Mouse (Mus musculus) neural tube, embryonic 11.5 days (tissue): ENCODE results near the gene Tbc1d22a. TPM values are rescaled to one million over a fixed set of nuclear protein-coding genes. Genes with fewer than 3 reads are reported as not detected.
"Not testable (repeated sequence)": the region's sequence is repeated elsewhere in the genome, so short reads cannot be mapped to it uniquely, and the experiment has no call there.

Experiments
- ATAC-seq: fragments of 200-750 bp; cut with Nextera tagmentation; 2 replicates; pipeline ENCODE4 v1.8.0; 2017; ENCODE audit warnings: moderate number of reproducible peaks, mild to moderate bottlenecking, moderate TSS enrichment, moderate library complexity; ENCODE audit not compliant: insufficient read depth, low FRiP score, low TSS enrichment
- DNase-seq: peaks from one replicate; pipeline ENCODE4 v3.0.0-alpha.2; 2015; ENCODE audit warnings: low spot score
- H3K27ac ChIP-seq: fragments of 300-500 bp; sonication (generic); 2 replicates; pipeline ENCODE4 v1.5.1; 2014; ENCODE audit warnings: low read depth, mild to moderate bottlenecking, low read length
- H3K27me3 ChIP-seq: fragments of 300-500 bp; sonication (generic); 2 replicates; pipeline ENCODE4 v1.6.1; 2014; ENCODE audit warnings: mild to moderate bottlenecking, low read length, mixed read lengths; ENCODE audit not compliant: control insufficient read depth, insufficient read depth
- H3K36me3 ChIP-seq: fragments of 300-500 bp; sonication (generic); 2 replicates; pipeline ENCODE4 v1.6.1; 2014; ENCODE audit warnings: mild to moderate bottlenecking, low read length, moderate library complexity, mixed read lengths; ENCODE audit not compliant: control insufficient read depth, insufficient read depth
- H3K4me1 ChIP-seq: fragments of 300-500 bp; sonication (generic); 2 replicates; pipeline ENCODE4 v1.6.1; 2014; ENCODE audit warnings: low read length, mixed read lengths; ENCODE audit not compliant: control insufficient read depth, insufficient read depth
- H3K4me2 ChIP-seq: fragments of 300-500 bp; sonication (generic); 2 replicates; pipeline ENCODE4 v1.6.1; 2014; ENCODE audit warnings: low read depth, mild to moderate bottlenecking, moderate library complexity
- H3K4me3 ChIP-seq: fragments of 300-500 bp; sonication (generic); 2 replicates; pipeline ENCODE4 v1.5.1; 2014; ENCODE audit warnings: low read depth, low read length
- H3K9ac ChIP-seq: fragments of 300-500 bp; sonication (generic); 2 replicates; pipeline ENCODE4 v1.6.1; 2014; ENCODE audit warnings: mild to moderate bottlenecking, low read length
- H3K9me3 ChIP-seq: fragments of 300-500 bp; sonication (generic); 2 replicates; pipeline ENCODE4 v1.6.1; 2016; ENCODE audit warnings: low read length; ENCODE audit not compliant: control insufficient read depth
- WGBS: fragments of 180-500 bp; shearing (Covaris S2); extraction: QIAGEN DNeasy Blood & Tissue Kit; methylation state at CpG from one replicate; pipeline ENCODE4 v1.1.7; 2014; 5-methylcytosine and 5-hydroxymethylcytosine counted together
- polyA plus RNA-seq: library from polyadenylated mRNA; unstranded; fragments of >200 nt; fragmentation: Nextera tagmentation; extraction: Ambion mirVana; gene quantifications from 2 replicates; pipeline ENCODE4 v1.2.1, GENCODE M21; 2014

Tbc1d22a gene
- polyA plus RNA-seq, 1 experiment from 2014 or later, result 9.9 TPM

DNA sequence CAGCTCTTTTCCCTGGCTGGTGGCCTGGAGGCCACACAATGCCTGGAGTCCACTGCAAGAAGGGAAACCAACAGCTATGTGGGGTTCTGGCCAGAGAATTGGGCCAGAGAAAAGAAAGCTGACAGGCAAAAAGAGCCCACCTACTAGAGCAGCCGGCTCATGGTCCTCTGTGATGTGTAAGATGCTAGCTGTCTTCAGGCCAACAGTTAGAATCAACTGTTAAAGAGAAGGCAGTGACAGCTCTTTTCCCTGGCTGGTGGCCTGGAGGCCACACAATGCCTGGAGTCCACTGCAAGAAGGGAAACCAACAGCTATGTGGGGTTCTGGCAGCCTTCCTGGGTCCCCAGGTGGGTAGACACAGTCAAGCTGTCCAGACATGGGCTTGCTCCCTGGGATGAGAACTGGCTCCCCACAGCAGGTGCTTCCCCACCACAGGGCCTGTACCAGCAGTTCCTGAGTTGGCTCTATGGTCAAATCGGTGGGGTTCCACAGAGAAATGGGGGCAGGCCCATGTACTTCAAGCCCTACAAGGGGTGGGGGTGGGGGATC lies 36.5 kb upstream of the Tbc1d22a start:
- not testable (repeated sequence) for H3K9ac ChIP-seq, DNase-seq, ATAC-seq, H3K4me1 ChIP-seq, H3K27ac ChIP-seq, H3K4me2 ChIP-seq, H3K9me3 ChIP-seq, H3K4me3 ChIP-seq, H3K27me3 ChIP-seq, H3K36me3 ChIP-seq
- WGBS, result 96% methylated on average over 1 of the region's 2 CpGs

DNA sequence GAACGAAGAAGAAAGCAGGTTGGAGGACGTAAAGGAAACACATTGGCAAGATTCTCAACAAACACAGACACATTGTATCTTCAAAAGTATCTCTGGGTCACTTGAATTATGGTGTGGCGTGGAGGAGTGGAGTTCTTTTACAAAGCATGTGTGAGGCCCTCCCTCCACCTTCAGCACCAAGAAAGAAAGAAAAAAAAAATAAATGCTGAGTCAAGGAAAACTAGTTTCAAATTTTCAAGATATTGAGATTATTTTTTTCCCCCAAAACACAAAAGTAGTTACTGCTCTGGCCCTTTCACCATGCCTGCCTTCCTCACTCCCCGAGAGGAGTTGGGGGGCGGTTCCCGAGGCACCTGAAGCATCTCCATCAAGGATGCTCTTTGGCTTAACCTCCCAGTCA lies 35.7 kb upstream of the Tbc1d22a start:
- Histone ChIP-seq H3K4me3 (no peak overlapping the region), H3K9ac (no peak overlapping the region), H3K27ac (no peak overlapping the region), H3K9me3 (no peaks in the 10 kb centered on the region), H3K4me2 (no peak overlapping the region), H3K4me1 (0 out of 2 replicates have a peak, but pooled peaks cover 2% of the 10 kb centered on the region), H3K27me3 (no peaks in the 10 kb centered on the region), H3K36me3 (no peaks in the 10 kb centered on the region)
- no peak for ATAC-seq
- WGBS, result 93% methylated on average over 6 of the region's 6 CpGs
- no peak for DNase-seq

DNA sequence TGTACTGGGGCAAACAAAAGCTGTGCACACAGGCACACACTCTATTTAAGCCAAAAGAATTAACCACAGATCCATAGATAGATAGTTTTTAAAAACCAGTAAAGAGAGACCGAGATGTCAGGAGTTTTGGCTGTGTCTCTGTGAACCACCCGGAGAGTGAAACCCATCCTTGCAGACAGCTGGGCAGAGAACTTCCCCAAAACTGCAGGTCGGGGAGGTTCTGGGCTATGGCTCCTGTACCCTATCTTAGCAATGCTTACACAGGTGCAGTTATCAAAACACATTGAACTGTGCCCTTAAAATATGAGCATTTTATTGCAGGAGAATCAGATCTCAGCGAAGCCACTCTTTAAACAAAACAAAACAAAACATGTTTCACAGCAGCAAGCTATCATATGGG lies 33.8 kb upstream of the Tbc1d22a start:
- H3K27ac ChIP-seq, result no peak overlapping the region
- 87% methylated on average over 4 of the region's 4 CpGs for WGBS

DNA sequence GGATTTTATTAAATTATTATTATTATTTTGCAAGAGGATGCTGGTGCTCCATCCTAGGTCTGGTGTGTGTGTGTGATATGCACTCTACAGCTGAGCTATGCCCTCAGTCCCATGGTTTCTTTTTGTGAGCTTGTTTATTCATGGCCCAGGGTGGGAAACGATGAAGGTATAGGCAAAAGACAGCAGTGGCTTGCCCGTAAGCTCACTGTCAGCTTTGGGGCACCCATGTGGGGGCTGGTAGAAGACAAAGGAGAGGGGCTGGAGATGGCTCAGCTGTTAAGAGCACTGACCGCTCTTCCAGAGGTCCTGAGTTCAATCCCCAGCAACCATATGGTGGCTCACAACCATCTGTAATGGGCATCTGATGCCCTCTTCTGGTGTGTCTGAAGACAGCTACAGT lies 32.9 kb upstream of the Tbc1d22a start:
- not testable (repeated sequence) for DNase-seq, H3K27ac ChIP-seq, H3K9me3 ChIP-seq, H3K4me3 ChIP-seq, H3K36me3 ChIP-seq, H3K9ac ChIP-seq, ATAC-seq, H3K4me2 ChIP-seq, H3K27me3 ChIP-seq
- 0 out of 2 replicates have a peak, but pooled peaks cover 11% of the 10 kb centered on the region for H3K4me1 ChIP-seq
- 93% methylated on average over 3 of the region's 3 CpGs for WGBS

More for the DNA sequence above, 33.8 kb upstream of the Tbc1d22a start:
- no peaks in the 10 kb centered on the region for H3K27me3 ChIP-seq
- H3K9me3 ChIP-seq, result no peaks in the 10 kb centered on the region
- H3K36me3 ChIP-seq, result no peaks in the 10 kb centered on the region
- no peak overlapping the region for H3K4me3 ChIP-seq
- H3K4me1 ChIP-seq, result 0 out of 2 replicates have a peak, but pooled peaks cover 9% of the 10 kb centered on the region
- ATAC-seq (no peak), DNase-seq (no peak)
- H3K9ac ChIP-seq, result no peak overlapping the region
- no peak overlapping the region for H3K4me2 ChIP-seq

DNA sequence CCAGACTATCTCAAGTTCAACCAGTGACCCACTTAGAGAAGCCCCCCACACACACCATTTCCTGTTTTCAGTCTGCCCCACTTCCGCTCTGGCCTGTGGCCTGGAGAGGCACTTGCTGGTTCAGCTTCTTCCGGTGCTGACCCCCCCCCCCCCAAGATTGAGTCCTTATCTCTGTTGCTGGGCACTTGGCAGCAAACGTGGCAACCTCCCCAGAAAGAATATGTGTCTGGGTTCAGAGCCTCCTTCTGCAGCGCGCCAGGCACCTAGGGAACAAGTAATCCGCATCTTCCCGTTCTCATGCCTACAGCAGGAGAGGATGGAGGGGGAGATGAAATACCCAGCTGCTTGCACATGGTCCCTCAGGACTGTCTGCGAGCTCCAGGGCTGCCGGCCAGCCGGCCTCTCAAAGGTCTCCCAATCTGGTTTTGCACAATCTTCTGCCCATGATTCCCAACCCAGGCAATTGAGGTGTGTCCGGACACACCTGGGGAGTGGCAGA lies 32.3 kb upstream of the Tbc1d22a start:
- Histone ChIP-seq H3K27ac (no peak overlapping the region), H3K27me3 (no peaks in the 10 kb centered on the region), H3K9me3 (no peaks in the 10 kb centered on the region), H3K4me2 (no peak overlapping the region), H3K36me3 (no peaks in the 10 kb centered on the region), H3K4me1 (0 out of 2 replicates have a peak, but pooled peaks cover 12% of the 10 kb centered on the region), H3K4me3 (no peak overlapping the region), H3K9ac (no peak overlapping the region)
- WGBS, result 60% methylated on average over 11 of the region's 11 CpGs
- ATAC-seq (no peak), DNase-seq (no peak)

DNA sequence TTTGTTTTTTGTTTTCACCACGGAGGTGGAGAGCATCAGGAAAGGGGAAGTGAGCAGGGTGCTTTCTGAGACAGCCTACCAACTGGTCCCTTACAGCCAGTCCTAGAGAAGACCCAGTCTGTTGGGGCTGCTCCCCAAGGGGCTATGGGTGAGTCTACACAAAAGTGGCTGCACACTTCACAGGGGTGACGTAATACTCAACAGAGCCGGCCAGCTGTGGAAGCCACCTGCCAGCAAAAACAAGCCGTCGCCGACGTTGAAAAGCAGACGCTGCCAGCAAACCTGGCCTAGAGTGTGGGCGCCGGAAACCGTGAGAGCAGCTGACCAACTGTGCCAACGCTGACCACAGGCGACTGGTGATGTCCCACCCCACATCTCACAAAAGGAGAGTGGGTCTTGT lies 31.6 kb upstream of the Tbc1d22a start:
- Histone ChIP-seq H3K36me3 (no peaks in the 10 kb centered on the region), H3K4me1 (0 out of 2 replicates have a peak, but pooled peaks cover 12% of the 10 kb centered on the region), H3K9me3 (no peaks in the 10 kb centered on the region), H3K4me3 (no peak overlapping the region), H3K4me2 (no peak overlapping the region), H3K27me3 (no peaks in the 10 kb centered on the region), H3K9ac (no peak overlapping the region), H3K27ac (no peak overlapping the region)
- 65% methylated on average over 13 of the region's 13 CpGs for WGBS
- ATAC-seq, result no peak
- DNase-seq, result no peak

DNA sequence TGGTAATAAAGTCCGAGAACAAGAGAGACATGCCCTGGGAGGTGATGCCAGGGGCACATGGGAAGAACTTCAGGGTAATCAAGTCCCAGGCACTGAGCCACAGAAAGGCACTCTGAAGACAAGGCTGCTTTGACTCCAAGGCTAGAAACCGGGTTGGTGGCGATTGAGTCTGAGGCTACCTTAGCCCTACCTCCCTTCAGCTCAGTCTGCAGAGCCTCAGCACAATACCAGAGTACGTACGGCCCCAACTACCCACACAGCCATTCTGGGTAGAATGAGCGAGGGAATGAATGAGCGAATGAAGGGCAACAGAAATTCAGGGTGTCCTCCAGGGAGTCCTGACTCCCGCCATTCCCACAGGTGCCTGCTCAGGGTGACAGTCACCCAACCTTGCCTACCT lies 30.8 kb upstream of the Tbc1d22a start:
- WGBS, result 93% methylated on average over 8 of the region's 8 CpGs
- Histone ChIP-seq H3K9ac (no peak overlapping the region), H3K27me3 (no peaks in the 10 kb centered on the region), H3K36me3 (no peaks in the 10 kb centered on the region), H3K9me3 (no peaks in the 10 kb centered on the region), H3K4me1 (peaks cover 16% of the 10 kb centered on the region; the same call in 1 of the 2 replicates), H3K27ac (no peak overlapping the region), H3K4me2 (no peak overlapping the region), H3K4me3 (no peak overlapping the region)
- ATAC-seq (no peak), DNase-seq (no peak)

DNA sequence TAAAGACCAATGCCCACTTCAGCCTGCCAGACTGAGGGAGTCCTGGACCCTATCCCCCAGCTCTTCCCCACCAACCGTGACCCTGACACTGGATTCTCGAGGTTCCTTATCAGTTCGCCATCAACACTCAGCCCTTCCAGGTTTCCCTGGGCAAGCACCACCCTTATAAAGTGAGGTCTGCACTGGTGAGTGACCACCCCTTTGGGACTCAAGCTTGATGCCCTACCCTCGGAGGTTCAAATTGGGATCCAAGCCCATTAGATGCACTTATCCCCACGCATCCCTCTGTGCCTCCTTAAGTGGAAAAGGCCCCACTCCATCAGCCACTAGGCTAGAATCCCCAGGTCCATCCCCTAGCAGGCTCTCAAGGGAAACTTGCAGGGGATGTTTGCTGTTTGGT lies 30.2 kb upstream of the Tbc1d22a start:
- 83% methylated on average over 5 of the region's 5 CpGs for WGBS
- H3K4me3 ChIP-seq, result no peak overlapping the region
- H3K4me1 ChIP-seq, result peaks cover 22% of the 10 kb centered on the region; the same call in 1 of the 2 replicates
- H3K4me2 ChIP-seq, result peak overlapping the region; percentile 22; the same call in 1 of the 2 replicates
- no peaks in the 10 kb centered on the region for H3K27me3 ChIP-seq
- H3K36me3 ChIP-seq, result no peaks in the 10 kb centered on the region
- ATAC-seq (no peak), DNase-seq (no peak)
- no peaks in the 10 kb centered on the region for H3K9me3 ChIP-seq
- H3K27ac ChIP-seq, result no peak overlapping the region
- no peak overlapping the region for H3K9ac ChIP-seq
